Mouse (Mus musculus) ES-E14 (cell line): ENCODE results near the gene Fcrlb.

Experiments used
- CHD2 ChIP-seq: IDR thresholded peaks from 2 replicates; pipeline ENCODE4 v1.6.1; 2014; ENCODE audit warnings: mild to moderate bottlenecking, low read depth, low read length, inconsistent platforms
- ZC3H11A ChIP-seq: IDR thresholded peaks from 2 replicates; pipeline ENCODE4 v1.6.1; 2012; ENCODE audit warnings: low read depth, mild to moderate bottlenecking, inconsistent platforms, low read length, borderline replicate concordance

- TF ChIP-seq CHD2 (no peak), ZC3H11A (no peak)
Measured at GRCm38 (mm10) chr1:170939255-170939654, 26.5 kb upstream of the Fcrlb start.
